Mouse (Mus musculus) left cerebral cortex, postnatal 10 days (tissue): ENCODE data around the gene 1600012H06Rik. TPM values are rescaled to one million over a fixed set of nuclear protein-coding genes. Genes with fewer than 3 reads are reported as not detected.
"Not testable (repeated sequence)": the region's sequence is repeated elsewhere in the genome, so short reads cannot be mapped to it uniquely, and the experiment has no call there.

Experiments used
- DNase-seq, 2 experiments: peaks; one replicate each; pipeline ENCODE4 v3.0.0; 2021 to 2022; ENCODE audit warnings: low spot score in 2 of 2, mixed read lengths in 1 of 2; ENCODE audit errors: extremely low spot score in 1 of 2
- intact Hi-C: fragments of 180-260 bp; cut with DNase I; formaldehyde crosslinking; loops from one replicate; pipeline ENCODE4 v1.15.1; 2025
- total RNA-seq, 2 experiments: library from RNA; stranded (reverse); gene quantifications; 2 replicates each; pipeline ENCODE4 v1.2.3; 2021

1600012H06Rik gene
- total RNA-seq, result 10 to 100 TPM; 19.5 to 20.2 TPM

GRCm38 (mm10) chr17:14943009-14943728 lies at the start of gene 1600012H06Rik, which contains the start of gene Wdr27:
Gene 1600012H06Rik (plus strand): TSS chr17:14943184.
Gene Wdr27 (minus strand): TSS chr17:14943158.
- DNase-seq, result peak; percentile 98 to 99
- intact Hi-C loops, result no loop called here

- intact Hi-C loops, DNase-seq: not testable (repeated sequence)
Observed at GRCm38 (mm10) chr17:14895058-14895457, 47.9 kb upstream of the 1600012H06Rik start.

DNA sequence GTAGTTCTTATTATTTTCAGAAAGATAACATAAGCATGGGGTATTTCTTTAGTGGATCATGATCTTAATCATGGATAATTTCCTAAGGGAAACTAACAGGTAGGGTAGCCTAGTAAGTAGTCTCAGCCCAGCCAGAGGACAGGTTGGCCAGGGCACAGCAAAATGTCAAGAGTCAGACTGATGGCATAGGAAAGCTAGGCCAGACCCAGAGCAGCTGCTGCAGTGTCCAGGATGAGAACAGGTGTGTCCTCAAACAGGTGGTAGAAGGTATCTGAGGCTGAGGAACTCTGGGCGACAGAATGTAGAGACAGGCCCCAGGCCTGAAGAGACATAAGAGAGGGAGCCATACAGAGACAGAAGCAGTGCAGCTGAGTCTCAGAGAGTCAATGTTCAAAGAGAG lies 44.0 kb upstream of the 1600012H06Rik start:
- intact Hi-C loops, result no loop called here
- DNase-seq, result no peak

GRCm38 (mm10) chr17:14903212-14903611 lies 39.8 kb upstream of the 1600012H06Rik start:
- intact Hi-C loops, result no loop called here
- DNase-seq, result no peak

DNA sequence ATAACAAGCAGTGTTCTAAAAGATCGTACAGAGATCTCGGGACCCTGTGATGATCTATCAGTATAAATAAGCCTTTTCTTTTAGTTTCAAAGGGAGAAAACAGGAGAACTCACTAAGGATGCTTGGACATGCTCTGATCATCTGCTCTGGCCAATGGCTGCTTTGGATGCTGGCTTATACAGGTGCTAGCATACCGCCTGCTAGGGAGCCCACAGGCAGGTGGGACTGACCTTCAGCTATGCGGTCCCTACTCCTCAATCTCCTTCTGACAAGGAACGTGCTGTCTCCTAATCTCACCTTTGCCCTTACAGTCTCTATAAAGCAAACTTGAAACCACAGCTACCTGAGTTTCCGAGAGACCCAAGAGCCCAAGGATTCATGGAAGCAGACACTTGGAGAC lies 38.8 kb upstream of the 1600012H06Rik start:
- intact Hi-C loops, result loop anchor here (2.0 kb wide), 1 partner anchor 357 kb away; no protein-coding TSS in a partner anchor

DNA sequence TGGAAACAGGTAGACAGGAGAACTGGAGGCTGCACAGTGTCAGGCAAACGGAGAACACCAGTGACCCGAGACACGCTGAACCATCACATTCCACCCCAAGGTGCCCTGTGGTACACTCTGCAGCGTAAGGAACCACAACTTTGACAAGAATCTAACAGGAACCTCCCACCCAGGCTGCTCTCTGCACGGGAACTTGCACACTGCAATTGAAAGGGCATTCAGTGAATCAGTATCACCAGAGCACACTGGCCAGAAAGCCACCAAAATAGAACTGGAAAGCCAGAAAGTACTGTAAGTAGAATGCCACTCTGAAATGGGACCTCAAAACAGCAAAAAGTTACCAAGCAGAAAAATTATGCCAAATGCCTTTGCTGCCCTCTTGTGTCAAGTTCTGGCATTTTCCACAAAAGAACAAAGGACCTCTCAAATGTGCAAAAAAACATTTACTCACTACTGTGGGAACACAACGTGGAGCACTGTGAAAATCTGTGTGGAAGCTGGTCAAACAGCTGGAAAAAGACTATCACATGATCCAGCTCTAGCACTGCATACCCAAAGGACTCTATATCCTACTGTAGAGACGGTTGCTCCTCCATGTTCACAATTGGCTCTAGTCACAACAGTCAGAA lies 38.2 kb upstream of the 1600012H06Rik start:
- DNase-seq, result peak; percentile 66 to 83
- intact Hi-C loops, result loop anchor here (1.0 to 5.0 kb wide), 3 partner anchors 358 to 672 kb away; no protein-coding TSS in a partner anchor

More for the DNA sequence above, 38.8 kb upstream of the 1600012H06Rik start:
- no peak for DNase-seq

DNA sequence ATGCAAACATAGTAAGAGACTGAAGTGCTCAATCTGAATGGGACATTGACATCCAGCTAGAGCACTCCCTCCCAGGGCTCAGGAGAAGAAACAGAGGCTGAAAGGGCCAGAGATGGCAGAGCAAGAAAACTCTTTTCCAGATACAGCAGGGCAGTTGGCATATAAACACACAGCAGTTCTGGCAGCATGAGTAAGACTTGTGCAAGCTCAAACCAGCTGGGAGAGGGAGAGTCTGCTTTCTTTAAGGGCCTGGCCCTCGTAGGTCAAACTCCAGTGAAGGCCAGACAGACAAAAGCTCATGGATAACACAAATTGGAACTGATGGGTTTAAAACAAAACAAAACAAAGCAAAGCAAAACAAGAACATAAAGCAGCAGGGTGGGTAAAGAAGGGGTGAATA lies 36.4 kb upstream of the 1600012H06Rik start:
- intact Hi-C loops, result loop anchor here (5.0 kb wide), 1 partner anchor 674 kb away; no protein-coding TSS in a partner anchor
- no peak for DNase-seq

DNA sequence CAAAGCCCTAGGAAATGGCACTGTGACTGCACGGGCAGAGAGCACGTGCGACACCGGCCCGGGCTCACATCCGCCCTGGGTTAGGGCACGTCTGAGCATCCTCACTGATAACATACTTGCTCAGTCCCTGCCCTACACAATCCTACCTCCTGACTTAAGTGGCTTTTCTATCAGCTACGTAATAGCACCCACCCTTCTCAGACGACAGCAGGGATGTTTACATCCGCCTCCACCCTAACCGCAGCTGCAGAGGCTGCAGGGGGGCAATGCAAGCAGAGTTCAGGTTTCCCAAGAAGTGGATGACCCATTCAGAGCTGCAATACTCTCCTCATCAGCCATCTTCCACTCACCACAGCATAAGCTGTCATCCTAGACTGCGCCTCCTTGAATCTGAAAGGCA lies 35.8 kb upstream of the 1600012H06Rik start:
- DNase-seq, result no peak
- intact Hi-C loops, result loop anchor here (5.0 kb wide), 1 partner anchor 675 kb away; no protein-coding TSS in a partner anchor

DNA sequence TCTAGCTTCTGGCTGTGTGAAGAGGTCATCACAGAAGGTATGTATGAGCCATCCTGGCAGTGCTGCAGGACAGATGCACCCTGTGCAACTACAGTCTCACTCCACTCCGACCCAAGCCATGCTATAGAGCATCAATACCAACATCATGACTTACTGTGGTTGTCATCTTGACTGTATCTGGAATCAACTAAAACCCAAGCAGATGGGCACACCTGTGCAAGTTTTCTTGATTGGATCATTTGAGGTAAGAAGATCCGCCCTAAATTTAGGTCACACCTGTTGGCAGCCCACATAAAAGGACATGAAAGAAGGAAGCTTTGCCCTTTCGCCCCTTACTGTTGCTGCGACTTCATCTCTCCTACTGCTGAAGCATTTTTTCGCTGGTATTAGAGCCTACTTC lies 33.7 kb upstream of the 1600012H06Rik start:
- intact Hi-C loops, result loop anchor here (5.0 kb wide), 1 partner anchor 677 kb away; no protein-coding TSS in a partner anchor
- no peak for DNase-seq

GRCm38 (mm10) chr17:14910771-14911170 lies 32.2 kb upstream of the 1600012H06Rik start:
- intact Hi-C loops, result no loop called here
- DNase-seq, result no peak

GRCm38 (mm10) chr17:14912420-14912819 lies 30.6 kb upstream of the 1600012H06Rik start:
- intact Hi-C loops, result no loop called here
- no peak for DNase-seq

DNA sequence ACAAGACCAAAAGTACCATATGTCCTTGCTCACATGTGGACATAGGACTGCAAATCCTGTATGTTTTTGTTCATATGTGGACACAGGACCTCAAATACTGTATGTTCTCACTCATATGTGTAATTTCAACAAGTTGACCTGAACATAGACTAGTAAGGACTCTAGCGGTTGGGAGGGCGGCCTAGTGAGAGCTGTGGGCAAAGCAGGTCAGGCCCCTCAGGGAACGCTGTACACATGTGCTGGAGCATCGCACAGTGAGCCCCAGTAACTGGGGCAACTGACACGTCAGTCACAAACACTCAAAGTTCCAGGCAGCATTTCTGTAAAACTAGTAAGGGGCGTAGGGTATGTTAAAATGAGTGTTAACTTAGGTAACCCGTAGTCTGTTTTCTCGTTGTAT lies 30.0 kb upstream of the 1600012H06Rik start:
- DNase-seq, result no peak
- intact Hi-C loops, result no loop called here

DNA sequence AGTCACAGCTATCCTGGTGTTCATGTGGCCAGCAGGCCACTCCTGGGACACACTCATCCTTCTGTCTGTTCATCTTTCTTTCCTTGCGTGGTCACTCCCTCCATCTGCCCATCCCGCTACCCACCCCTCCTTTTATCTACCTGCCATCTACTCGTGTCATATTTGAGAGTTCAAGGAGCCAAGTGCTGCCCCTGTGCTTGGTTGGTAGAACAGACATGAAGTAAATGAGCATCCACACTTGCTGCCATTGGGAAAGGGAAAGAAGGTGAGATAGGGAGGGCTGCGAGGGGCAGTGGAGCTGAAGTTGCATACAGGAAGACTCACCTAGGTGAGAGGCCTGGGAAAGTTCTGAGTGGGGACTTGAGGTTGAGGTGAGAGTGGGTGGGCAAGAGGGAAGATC lies 28.6 kb upstream of the 1600012H06Rik start:
- DNase-seq, result no peak
- intact Hi-C loops, result no loop called here

DNA sequence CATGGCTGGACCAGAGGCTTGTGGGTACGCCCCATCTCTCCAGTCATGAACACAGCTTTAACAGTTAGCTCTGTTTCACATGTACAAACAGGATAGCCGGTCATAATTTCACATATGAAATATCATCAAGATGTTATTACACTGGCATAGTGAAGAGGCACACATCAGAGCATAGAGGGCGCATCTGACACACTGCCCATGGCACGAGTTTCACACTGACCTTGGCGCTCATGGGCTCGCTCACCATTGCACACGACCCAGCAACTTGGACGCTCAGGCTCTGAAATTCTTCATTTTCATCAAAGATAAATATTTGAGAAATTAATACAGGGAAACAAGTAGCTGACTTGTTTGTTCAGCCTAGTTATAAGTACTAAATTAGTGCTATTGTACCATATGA lies 25.1 kb upstream of the 1600012H06Rik start:
- no peak for DNase-seq
- intact Hi-C loops, result no loop called here

GRCm38 (mm10) chr17:14921582-14921981 lies 21.4 kb upstream of the 1600012H06Rik start:
- intact Hi-C loops, result no loop called here

DNA sequence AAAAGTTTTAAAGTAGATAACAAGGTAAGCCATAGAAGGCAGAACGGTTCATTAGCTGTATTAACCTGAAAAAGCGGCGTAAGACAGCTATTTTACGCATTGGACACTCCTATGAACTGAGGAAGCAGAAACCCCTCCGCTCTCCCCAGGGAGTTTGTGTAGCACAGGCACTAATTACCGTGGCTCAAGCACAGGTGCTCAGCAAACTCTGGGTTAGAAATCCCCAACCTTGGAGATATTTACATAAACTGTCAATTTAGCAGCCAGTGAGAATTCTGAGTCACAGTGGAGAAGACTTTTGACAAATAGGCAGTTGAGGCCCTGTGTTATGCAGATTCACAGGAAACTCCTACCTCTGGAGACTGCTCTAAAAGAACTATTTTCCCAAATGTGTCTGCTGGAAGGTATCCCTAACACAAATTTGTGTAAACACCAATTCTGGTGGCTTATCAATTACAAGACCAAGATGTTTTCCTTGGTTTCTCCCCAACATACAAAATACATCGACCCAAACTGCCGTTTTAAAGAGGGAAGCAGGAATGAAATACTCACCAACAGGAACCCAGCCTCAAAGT lies 15.3 kb upstream of the 1600012H06Rik start:
- intact Hi-C loops, result no loop called here
- no peak for DNase-seq

More at GRCm38 (mm10) chr17:14921582-14921981, 21.4 kb upstream of the 1600012H06Rik start:
- no peak for DNase-seq

DNA sequence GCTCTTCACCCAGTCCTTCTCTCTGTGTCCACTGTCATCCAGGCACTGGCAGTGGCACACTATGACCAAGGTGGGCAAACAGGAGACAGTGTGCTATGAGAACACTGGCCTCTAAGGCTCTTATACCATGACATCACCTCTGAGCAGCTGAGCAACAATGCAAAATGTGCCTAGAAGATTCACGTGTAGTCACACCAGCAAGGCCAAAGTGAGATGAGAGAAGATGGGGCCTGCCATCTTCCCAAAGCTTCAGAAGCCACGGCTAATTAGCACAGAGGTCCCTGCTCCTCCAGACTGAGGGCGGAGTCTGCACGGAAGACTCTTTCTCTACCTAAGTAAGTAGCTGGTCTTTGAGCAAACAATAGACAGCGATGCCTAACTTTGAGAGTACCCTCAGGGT lies 14.4 kb upstream of the 1600012H06Rik start:
- no peak for DNase-seq
- intact Hi-C loops, result no loop called here

DNA sequence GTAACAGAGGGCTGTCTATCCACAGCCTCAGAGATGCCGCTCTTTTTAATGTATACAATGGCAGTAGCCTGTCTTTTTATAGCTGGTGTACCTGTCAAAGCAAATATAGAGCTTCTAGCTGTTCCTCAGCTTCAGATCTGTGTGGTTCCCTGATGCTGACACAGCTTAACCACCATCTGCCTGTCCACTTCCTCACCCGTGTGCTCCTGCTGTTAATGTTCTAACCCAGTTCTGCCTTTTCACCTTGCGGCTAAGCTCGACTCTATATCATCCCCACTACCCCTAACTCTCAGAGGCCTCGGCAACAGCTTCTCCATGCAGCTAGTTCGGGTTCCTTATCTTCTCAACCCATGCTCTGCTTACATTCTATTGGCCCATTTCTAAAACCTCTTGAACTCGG lies 12.3 kb upstream of the 1600012H06Rik start:
- DNase-seq, result no peak
- intact Hi-C loops, result no loop called here

GRCm38 (mm10) chr17:14931469-14931868 lies 11.5 kb upstream of the 1600012H06Rik start:
- intact Hi-C loops, result no loop called here
- DNase-seq, result no peak

DNA sequence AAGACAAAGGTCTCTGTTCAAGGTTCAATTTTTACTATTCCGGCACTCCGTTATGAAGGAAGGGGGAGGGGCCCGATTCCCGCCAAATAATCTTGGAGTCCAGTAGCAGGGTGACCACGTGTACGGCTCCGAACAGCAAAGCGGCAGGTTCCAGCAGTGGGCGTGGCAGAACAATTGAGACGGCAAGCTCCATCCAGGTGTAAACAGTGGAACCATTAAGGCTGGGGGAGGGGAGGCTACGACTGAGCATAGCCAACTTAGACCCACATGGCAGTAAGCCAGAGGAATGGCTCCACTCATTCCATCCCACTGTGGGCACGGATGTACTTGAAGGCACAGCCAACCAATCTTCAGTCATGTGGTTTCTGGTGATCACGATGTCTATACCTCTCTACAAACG lies 7.7 kb upstream of the 1600012H06Rik start:
- DNase-seq, intact Hi-C loops: not testable (repeated sequence)
